Mouse (Mus musculus) midbrain, embryonic 15.5 days (tissue): Measurements from ENCODE around the gene Wbp1. TPM values are rescaled to one million over a fixed set of nuclear protein-coding genes. Genes with fewer than 3 reads are reported as not detected.

Source experiments
- ATAC-seq: fragments of 200-750 bp; cut with Nextera tagmentation; replicated peaks from 2 replicates; pipeline ENCODE4 v1.8.0; 2017; ENCODE audit warnings: moderate TSS enrichment
- H3K27ac ChIP-seq: fragments of 300-500 bp; sonication (generic); 2 replicates; pipeline ENCODE4 v1.5.1; 2015; ENCODE audit warnings: mild to moderate bottlenecking, inconsistent platforms
- H3K27me3 ChIP-seq: fragments of 300-500 bp; sonication (generic); replicated peaks from 2 replicates; pipeline ENCODE4 v1.6.1; 2015; ENCODE audit warnings: inconsistent platforms
- H3K36me3 ChIP-seq: fragments of 300-500 bp; sonication (generic); replicated peaks from 2 replicates; pipeline ENCODE4 v1.6.1; 2015; ENCODE audit warnings: inconsistent platforms
- H3K4me1 ChIP-seq: fragments of 300-500 bp; sonication (generic); 2 replicates; pipeline ENCODE4 v1.6.1; 2015; ENCODE audit warnings: inconsistent platforms
- H3K4me2 ChIP-seq: fragments of 300-500 bp; sonication (generic); 2 replicates; pipeline ENCODE4 v1.6.1; 2015; ENCODE audit warnings: inconsistent platforms, mild to moderate bottlenecking, moderate library complexity
- H3K4me3 ChIP-seq: fragments of 300-500 bp; sonication (generic); 2 replicates; pipeline ENCODE4 v1.5.1; 2015; ENCODE audit warnings: mild to moderate bottlenecking, inconsistent platforms
- H3K9ac ChIP-seq: fragments of 300-500 bp; sonication (generic); 2 replicates; pipeline ENCODE4 v1.6.1; 2015; ENCODE audit warnings: mild to moderate bottlenecking, inconsistent platforms
- H3K9me3 ChIP-seq: fragments of 300-500 bp; sonication (generic); 2 replicates; pipeline ENCODE4 v1.6.1; 2016; ENCODE audit warnings: inconsistent platforms
- WGBS: fragments of 180-500 bp; shearing (Covaris S2); methylation state at CpG from one replicate; pipeline ENCODE4 v1.1.7; 2015; ENCODE audit warnings: mixed read lengths; 5-methylcytosine and 5-hydroxymethylcytosine counted together
- polyA plus RNA-seq: library from polyadenylated mRNA; unstranded; fragments of >200 nt; fragmentation: Nextera tagmentation; extraction: Ambion mirVana; gene quantifications from 2 replicates; pipeline ENCODE4 v1.2.1, GENCODE M21; 2015

The Wbp1 gene
- polyA plus RNA-seq, 1 experiment from 2014 or later = 176 TPM

GRCm38 (mm10) chr6:83122961-83123360 is 1.6 kb upstream of the Wbp1 start:
- Histone ChIP-seq H3K4me3 (no peak overlapping the region), H3K27me3 (no peaks in the 10 kb centered on the region), H3K9ac (no peak overlapping the region), H3K4me2 (peak overlapping the region; percentile 94), H3K36me3 (0 out of 2 replicates have a peak, but pooled peaks cover 2% of the 10 kb centered on the region), H3K4me1 (peaks cover 55% of the 10 kb centered on the region), H3K9me3 (no peaks in the 10 kb centered on the region), H3K27ac (no peak overlapping the region)
- 78% methylated on average over 5 of the region's 5 CpGs for WGBS
- no peak for ATAC-seq

- under 1% methylated on average over 52 of the region's 52 CpGs for WGBS
- Histone ChIP-seq H3K27ac (peak overlapping the region; percentile 93), H3K4me3 (peak overlapping the region; percentile 63), H3K36me3 (peaks cover 6% of the 10 kb centered on the region; the same call in 1 of the 2 replicates), H3K9me3 (no peaks in the 10 kb centered on the region), H3K27me3 (no peaks in the 10 kb centered on the region), H3K4me1 (peaks cover 62% of the 10 kb centered on the region), H3K4me2 (peak overlapping the region; percentile 94), H3K9ac (peak overlapping the region; percentile 69)
- ATAC-seq = peak; percentile 5
Measured at GRCm38 (mm10) chr6:83121863-83122710, 728 bp upstream of the Wbp1 start.

- Histone ChIP-seq H3K4me2 (peak overlapping the region; percentile 86), H3K36me3 (peaks cover 6% of the 10 kb centered on the region; the same call in 1 of the 2 replicates), H3K9ac (peak overlapping the region; percentile 78; the same call in 1 of the 2 replicates), H3K27me3 (no peaks in the 10 kb centered on the region), H3K27ac (peak overlapping the region; percentile 1; the same call in 1 of the 2 replicates), H3K4me1 (peaks cover 73% of the 10 kb centered on the region), H3K4me3 (peak overlapping the region; percentile 63), H3K9me3 (no peaks in the 10 kb centered on the region)
- 54% methylated on average over 7 of the region's 7 CpGs for WGBS
- ATAC-seq = no peak
Measured at GRCm38 (mm10) chr6:83119734-83120051, 1.7 kb downstream of the Wbp1 start.

GRCm38 (mm10) chr6:83118825-83119733 is 2.3 kb downstream of the Wbp1 start:
- H3K4me1 ChIP-seq = peaks cover 71% of the 10 kb centered on the region
- H3K27me3 ChIP-seq = no peaks in the 10 kb centered on the region
- H3K27ac ChIP-seq = no peak overlapping the region
- 83% methylated on average over 14 of the region's 14 CpGs for WGBS
- H3K9ac ChIP-seq = no peak overlapping the region
- peak overlapping the region; percentile 86; the same call in 1 of the 2 replicates for H3K4me2 ChIP-seq
- H3K36me3 ChIP-seq = peaks cover 6% of the 10 kb centered on the region; the same call in 1 of the 2 replicates
- H3K9me3 ChIP-seq = no peaks in the 10 kb centered on the region
- no peak overlapping the region for H3K4me3 ChIP-seq
- ATAC-seq = no peak

GRCm38 (mm10) chr6:83118369-83118768 is 3.0 kb downstream of the Wbp1 start:
- Histone ChIP-seq H3K36me3 (peaks cover 6% of the 10 kb centered on the region; the same call in 1 of the 2 replicates), H3K27ac (no peak overlapping the region), H3K9me3 (no peaks in the 10 kb centered on the region), H3K9ac (no peak overlapping the region), H3K4me2 (no peak overlapping the region), H3K4me1 (peaks cover 67% of the 10 kb centered on the region), H3K27me3 (no peaks in the 10 kb centered on the region), H3K4me3 (no peak overlapping the region)
- ATAC-seq = no peak
- 88% methylated on average over 11 of the region's 11 CpGs for WGBS

GRCm38 (mm10) chr6:83117616-83118015 is 3.7 kb downstream of the Wbp1 start:
- Histone ChIP-seq H3K4me3 (no peak overlapping the region), H3K36me3 (peaks cover 6% of the 10 kb centered on the region; the same call in 1 of the 2 replicates), H3K27ac (no peak overlapping the region), H3K27me3 (no peaks in the 10 kb centered on the region), H3K4me2 (no peak overlapping the region), H3K4me1 (peaks cover 61% of the 10 kb centered on the region), H3K9ac (no peak overlapping the region), H3K9me3 (no peaks in the 10 kb centered on the region)
- ATAC-seq = no peak
- 94% methylated on average over 13 of the region's 13 CpGs for WGBS

GRCm38 (mm10) chr6:83117165-83117438 is 4.3 kb downstream of the Wbp1 start:
- H3K4me2 ChIP-seq = peak overlapping the region; percentile 97; the same call in 1 of the 2 replicates
- peaks cover 6% of the 10 kb centered on the region; the same call in 1 of the 2 replicates for H3K36me3 ChIP-seq
- no peak for ATAC-seq
- WGBS = 83% methylated on average over 4 of the region's 4 CpGs
- H3K9me3 ChIP-seq = no peaks in the 10 kb centered on the region
- no peak overlapping the region for H3K9ac ChIP-seq
- H3K27ac ChIP-seq = no peak overlapping the region
- peaks cover 56% of the 10 kb centered on the region for H3K4me1 ChIP-seq
- no peaks in the 10 kb centered on the region for H3K27me3 ChIP-seq
- peak overlapping the region; percentile 90; the same call in 1 of the 2 replicates for H3K4me3 ChIP-seq

- ATAC-seq = no peak
- Histone ChIP-seq H3K9ac (peak overlapping the region; percentile 84), H3K27me3 (no peaks in the 10 kb centered on the region), H3K9me3 (no peaks in the 10 kb centered on the region), H3K4me2 (peak overlapping the region; percentile 97), H3K4me3 (peak overlapping the region; percentile 90), H3K27ac (no peak overlapping the region), H3K36me3 (peaks cover 6% of the 10 kb centered on the region; the same call in 1 of the 2 replicates), H3K4me1 (peaks cover 51% of the 10 kb centered on the region)
- WGBS = 81% methylated on average over 11 of the region's 11 CpGs
Measured at GRCm38 (mm10) chr6:83116373-83117164, 4.8 kb downstream of the Wbp1 start.

- H3K9me3 ChIP-seq = no peaks in the 10 kb centered on the region
- H3K36me3 ChIP-seq = peaks cover 6% of the 10 kb centered on the region; the same call in 1 of the 2 replicates
- H3K4me2 ChIP-seq = peak overlapping the region; percentile 97
- ATAC-seq = peak; percentile 59
- H3K27ac ChIP-seq = peak overlapping the region; percentile 85
- WGBS = 2% methylated on average over 45 of the region's 48 CpGs
- H3K4me3 ChIP-seq = peak overlapping the region; percentile 90
- peaks cover 53% of the 10 kb centered on the region for H3K4me1 ChIP-seq
- no peaks in the 10 kb centered on the region for H3K27me3 ChIP-seq
- H3K9ac ChIP-seq = peak overlapping the region; percentile 84
Measured at GRCm38 (mm10) chr6:83115682-83116372, 5.5 kb downstream of the Wbp1 start.

- ATAC-seq = peak; percentile 89
- peaks cover 54% of the 10 kb centered on the region for H3K4me1 ChIP-seq
- WGBS = 1% methylated on average over 55 of the region's 58 CpGs
Measured at GRCm38 (mm10) chr6:83115011-83115671, 6.2 kb downstream of the Wbp1 start, which contains the start of gene Mogs. Gene Mogs (plus strand): TSS chr6:83115496.

More at GRCm38 (mm10) chr6:83115011-83115671, 6.2 kb downstream of the Wbp1 start, which contains the start of gene Mogs:
- Histone ChIP-seq H3K9me3 (no peaks in the 10 kb centered on the region), H3K27me3 (no peaks in the 10 kb centered on the region), H3K36me3 (peaks cover 6% of the 10 kb centered on the region; the same call in 1 of the 2 replicates), H3K9ac (peak within 1 kb of the TSS; percentile 84), H3K4me2 (peak within 1 kb of the TSS; percentile 97), H3K27ac (peak within 1 kb of the TSS; percentile 85), H3K4me3 (peak within 1 kb of the TSS; percentile 90)
